Mouse (Mus musculus): ENCODE data around the gene Elp1.

DNA sequence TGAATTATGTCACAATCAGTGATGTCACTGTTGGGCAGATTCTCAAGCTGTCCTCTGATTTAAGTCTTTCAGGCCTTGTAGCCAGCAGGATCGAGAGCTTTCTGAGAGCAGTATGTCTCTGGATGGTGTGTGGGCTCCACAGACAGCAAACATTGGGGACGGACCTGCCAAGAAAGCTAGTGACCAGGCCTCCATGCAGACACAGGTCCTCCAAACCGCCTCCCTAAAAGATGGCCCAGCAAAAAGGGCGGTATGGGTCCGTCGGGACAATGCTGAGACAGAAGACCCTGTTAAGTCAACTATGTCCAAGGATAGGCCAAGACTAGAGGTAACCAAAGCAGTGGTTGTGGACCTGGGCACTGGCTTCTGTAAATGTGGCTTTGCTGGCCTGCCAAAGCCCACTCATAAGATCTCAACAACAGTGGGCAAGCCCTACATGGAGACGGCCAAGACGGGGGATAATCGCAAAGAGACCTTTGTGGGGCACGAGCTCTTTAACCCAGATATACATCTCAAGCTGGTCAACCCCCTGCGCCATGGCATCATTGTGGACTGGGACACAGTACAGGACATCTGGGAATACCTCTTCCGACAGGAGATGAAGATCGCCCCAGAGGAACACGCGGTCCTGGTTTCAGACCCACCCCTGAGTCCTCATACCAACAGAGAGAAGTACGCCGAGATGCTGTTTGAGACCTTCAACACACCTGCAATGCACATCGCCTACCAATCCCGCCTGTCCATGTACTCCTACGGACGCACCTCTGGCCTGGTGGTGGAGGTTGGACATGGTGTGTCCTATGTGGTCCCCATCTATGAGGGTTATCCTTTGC is 58.6 kb downstream of the Elp1 start, which contains the start of gene Actl7a:
- TF ChIP-seq MAX (IDR thresholded peaks at IDR 0.05; ENCODE audit: low read length) (no peak), POLR2A (IDR thresholded peaks at IDR 0.05; ENCODE audit: low read depth, low read length) (no peak; the same call in 1 of the 2 replicates), CTCF (conservative IDR thresholded peaks at IDR 0.05 in 1 of 2, IDR thresholded peaks at IDR 0.05 in 1 of 2; ENCODE audit: low read depth in 2 of 2, low read length in 2 of 2) (no peak), MAFK (IDR thresholded peaks at IDR 0.05; ENCODE audit: insufficient replicate concordance, low read length) (no peak), ETS1 (conservative IDR thresholded peaks at IDR 0.05; ENCODE audit: low read depth, low read length) (no peak), TBP (conservative IDR thresholded peaks at IDR 0.05; ENCODE audit: low read depth, low read length) (no peak), SIN3A (IDR thresholded peaks at IDR 0.05; ENCODE audit: low read length) (no peak), USF1 (IDR thresholded peaks at IDR 0.05; ENCODE audit: low read depth, low read length) (no peak), ELF1 (IDR thresholded peaks at IDR 0.05; ENCODE audit: low read depth, low read length) (no peak), E2F4 (IDR thresholded peaks at IDR 0.05; ENCODE audit: insufficient replicate concordance, low read depth, low read length) (no peak), ZC3H11A (IDR thresholded peaks at IDR 0.05; ENCODE audit: low read depth, low read length) (no peak), RCOR1 (conservative IDR thresholded peaks at IDR 0.05; ENCODE audit: low read depth, low read length) (no peak), POLR2AphosphoS2 (IDR thresholded peaks at IDR 0.05; ENCODE audit: low read depth, low read length) (no peak)

Measured in CH12.LX (cell line).